Mouse (Mus musculus): ENCODE results near the gene Gm3636. TPM values are rescaled to one million over a fixed set of nuclear protein-coding genes. Genes with fewer than 3 reads are reported as not detected.

Gm3636 gene
- polyA plus RNA-seq (2015; fragmentation: Illumina TruSeq; extraction: RNeasy Lipid Tissue Mini Kit (QIAGEN cat#74804); ENCODE audit: low read depth, low replicate concordance) = 8.3 TPM

DNA sequence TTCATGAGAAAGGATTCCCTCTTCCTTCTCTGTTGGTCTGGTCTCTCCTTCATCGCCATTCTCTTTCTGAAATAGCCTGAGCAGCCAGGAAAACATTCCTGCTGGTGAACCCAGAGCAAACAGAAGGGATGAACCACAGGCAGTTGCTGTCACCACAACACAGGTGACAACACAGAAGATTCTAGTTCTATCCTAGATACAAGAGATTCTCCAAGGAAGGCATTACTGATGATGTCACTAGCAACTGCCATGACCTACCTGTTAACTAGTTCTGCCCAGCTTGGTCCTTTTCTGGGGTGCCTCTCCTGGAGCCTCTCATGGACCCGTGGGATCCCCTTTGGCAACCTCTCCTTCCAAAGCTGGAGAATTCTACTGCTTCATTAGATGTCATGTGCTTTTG, at the start of gene Gm3636:
Gene Gm3636, minus strand, starts transcription at position 101 of the 400 bp plus-strand sequence.

GRCm38 (mm10) chr14:6774311-6774710, 32.2 kb upstream of the Gm3636 start, which contains the start of gene Gm8362:
TSS of gene Gm8362 (minus strand) at chr14:6774411.

DNA sequence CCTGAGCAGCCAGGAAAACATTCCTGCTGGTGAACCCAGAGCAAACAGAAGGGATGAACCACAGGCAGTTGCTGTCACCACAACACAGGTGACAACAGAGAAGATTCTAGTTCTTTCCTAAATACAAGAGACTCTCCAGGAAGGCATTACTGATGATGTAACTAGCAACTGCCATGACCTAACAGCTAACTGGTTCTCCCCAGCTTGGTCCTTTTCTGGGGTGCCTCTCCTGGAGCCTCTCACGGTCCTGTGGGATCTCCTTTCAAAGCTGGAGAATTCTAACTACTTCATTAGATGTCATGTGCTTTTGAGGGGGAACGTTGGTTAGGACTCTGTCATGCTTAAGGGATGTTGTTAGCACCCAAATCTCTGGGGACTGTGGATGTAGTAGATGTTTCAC, 22.0 kb downstream of the Gm3636 start, which contains the start of gene Gm8050:
Gene Gm8050, minus strand, starts transcription at position 101 of the 400 bp plus-strand sequence.

Other genes with a start within 250 kb of the Gm3636 start
- gene Gm8356, start 205.0 kb downstream of the Gm3636 start, polyA plus RNA-seq (2015; fragmentation: Illumina TruSeq; extraction: RNeasy Lipid Tissue Mini Kit (QIAGEN cat#74804); ENCODE audit: low read depth, low replicate concordance) = not detected
- gene Gm3629, start 151.7 kb downstream of the Gm3636 start, polyA plus RNA-seq (2015; fragmentation: Illumina TruSeq; extraction: RNeasy Lipid Tissue Mini Kit (QIAGEN cat#74804); ENCODE audit: low read depth, low replicate concordance) = not detected
- not detected for gene Gm3460, start 119.9 kb downstream of the Gm3636 start, polyA plus RNA-seq (2015; fragmentation: Illumina TruSeq; extraction: RNeasy Lipid Tissue Mini Kit (QIAGEN cat#74804); ENCODE audit: low read depth, low replicate concordance)
- gene Gm10251, start 58.2 kb downstream of the Gm3636 start, polyA plus RNA-seq (2015; fragmentation: Illumina TruSeq; extraction: RNeasy Lipid Tissue Mini Kit (QIAGEN cat#74804); ENCODE audit: low read depth, low replicate concordance) = not detected
- gene Gm8050, start 22.1 kb downstream of the Gm3636 start, polyA plus RNA-seq (2015; fragmentation: Illumina TruSeq; extraction: RNeasy Lipid Tissue Mini Kit (QIAGEN cat#74804); ENCODE audit: low read depth, low replicate concordance) = not detected
- not detected for gene Gm8362, start 32.1 kb upstream of the Gm3636 start, polyA plus RNA-seq (2015; fragmentation: Illumina TruSeq; extraction: RNeasy Lipid Tissue Mini Kit (QIAGEN cat#74804); ENCODE audit: low read depth, low replicate concordance)
- not detected for gene Gm3642, start 98.0 kb upstream of the Gm3636 start, polyA plus RNA-seq (2015; fragmentation: Illumina TruSeq; extraction: RNeasy Lipid Tissue Mini Kit (QIAGEN cat#74804); ENCODE audit: low read depth, low replicate concordance)
- gene Gm3667, start 147.6 kb upstream of the Gm3636 start, polyA plus RNA-seq (2015; fragmentation: Illumina TruSeq; extraction: RNeasy Lipid Tissue Mini Kit (QIAGEN cat#74804); ENCODE audit: low read depth, low replicate concordance) = 4.0 TPM
- not detected for gene Gm6356, start 231.5 kb upstream of the Gm3636 start, polyA plus RNA-seq (2015; fragmentation: Illumina TruSeq; extraction: RNeasy Lipid Tissue Mini Kit (QIAGEN cat#74804); ENCODE audit: low read depth, low replicate concordance)